Mouse (Mus musculus) cerebral cortex, adult 2 months (tissue): ENCODE measurements around the gene Eapp.

Experiments
- WGBS: fragments of 180-500 bp; shearing (Covaris S2); methylation state at CpG from one replicate; pipeline ENCODE4 v1.1.7; 2018; 5-methylcytosine and 5-hydroxymethylcytosine counted together

The Eapp gene

DNA sequence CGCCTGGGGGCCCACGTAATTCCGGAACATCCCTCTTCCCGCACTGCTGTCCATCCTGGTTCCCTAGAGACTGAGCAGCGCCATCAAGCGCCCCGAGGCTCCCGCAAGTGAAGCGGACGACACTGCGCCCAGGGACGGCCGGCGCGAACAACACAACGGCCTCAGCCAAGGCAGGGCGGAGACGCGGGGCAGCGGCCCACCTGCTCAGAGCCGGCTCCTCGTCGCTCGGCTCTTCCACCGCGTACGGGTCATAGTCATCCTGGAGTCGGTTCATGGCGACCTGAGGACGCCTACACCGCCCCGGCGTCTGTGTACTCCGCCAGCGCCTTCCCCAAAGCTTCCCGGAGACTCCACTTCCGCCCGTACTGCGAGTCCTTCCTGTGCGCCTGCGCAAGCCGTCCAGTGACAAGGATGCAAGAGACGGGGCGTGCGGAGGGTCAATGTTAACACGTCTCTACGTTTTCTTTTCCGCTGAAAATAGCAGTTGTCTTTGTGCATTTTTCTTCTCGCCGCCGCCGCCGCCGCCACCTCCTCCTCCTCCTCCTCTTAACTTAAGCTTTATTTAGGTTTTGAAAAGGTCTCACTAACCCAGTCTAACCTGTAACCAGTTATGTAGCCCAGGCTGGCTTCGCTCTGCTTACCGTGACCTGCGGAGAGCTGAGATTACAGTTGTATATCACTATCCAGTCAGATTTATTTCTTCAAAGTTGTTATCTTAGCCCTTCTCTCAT is at the start of gene Eapp:
Eapp (minus strand) TSS at position 387 of the 731 bp plus-strand sequence.
- WGBS, result under 1% methylated on average over 57 of the region's 57 CpGs

DNA sequence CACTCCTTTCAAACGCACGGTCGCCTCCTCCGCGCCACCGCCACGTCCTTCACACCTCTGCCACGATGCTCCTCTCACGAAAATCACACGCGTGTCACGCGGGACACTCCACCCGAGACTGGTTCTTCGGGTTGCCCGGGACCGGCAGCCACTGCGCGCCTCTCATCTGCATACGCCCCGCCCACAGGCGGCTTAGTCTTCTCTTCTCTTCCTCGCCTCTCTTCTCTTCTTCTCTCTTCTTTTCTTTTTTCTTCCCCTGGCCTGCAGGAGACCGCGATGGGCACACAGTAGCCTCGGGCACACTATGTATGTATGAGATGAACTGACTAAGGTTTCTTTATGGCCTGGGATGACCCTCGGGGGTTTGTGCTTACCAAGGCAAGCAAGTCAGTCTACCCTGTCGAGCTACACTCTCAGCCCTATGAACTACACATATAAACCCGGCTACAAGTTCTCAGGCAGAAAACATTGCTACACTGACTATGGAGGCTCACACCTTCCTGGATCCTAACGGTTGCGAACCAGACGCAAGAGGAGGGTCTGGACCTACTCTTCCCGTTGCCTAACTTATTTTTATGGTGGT is 43.1 kb upstream of the Eapp start:
- 0% methylated on average over 12 of the region's 33 CpGs for WGBS

DNA sequence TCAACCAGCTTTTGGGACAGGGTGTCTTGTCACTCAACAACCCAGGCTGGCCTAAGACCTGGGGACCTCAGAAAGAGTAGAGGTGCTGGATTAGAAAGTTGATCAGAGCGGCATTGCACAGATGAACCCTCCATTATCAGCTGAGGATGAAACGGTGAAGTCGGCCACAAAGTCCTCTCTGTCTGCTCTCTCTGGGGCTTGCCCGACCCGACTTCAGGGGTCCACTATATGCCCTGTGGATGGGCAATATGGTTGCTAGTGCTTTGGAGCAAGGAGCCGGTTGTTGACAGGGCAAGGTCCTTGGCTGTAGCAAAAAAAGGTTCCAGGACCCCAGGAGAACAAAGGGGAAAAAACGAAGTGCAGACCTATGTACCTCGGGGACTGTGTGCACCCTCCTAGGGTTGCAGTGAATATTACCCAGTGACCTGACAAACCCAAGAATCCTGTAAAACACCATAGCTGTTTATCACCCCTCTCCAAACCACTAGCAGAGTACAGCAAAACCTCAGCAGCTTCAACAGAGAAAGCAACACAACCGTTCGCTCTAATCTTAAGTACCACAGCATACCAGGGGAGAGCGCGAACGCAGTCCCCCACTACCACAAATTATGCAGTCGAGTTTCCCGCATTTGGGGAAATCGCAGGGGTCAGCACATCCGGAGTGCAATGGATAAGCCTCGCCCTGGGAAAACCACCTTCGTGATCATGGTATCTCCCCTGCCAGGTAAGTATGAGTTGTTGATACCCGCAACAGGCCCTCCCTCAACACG is 42.4 kb upstream of the Eapp start:
- no CpG with 5 or more reads among the region's 21 CpGs for WGBS

DNA sequence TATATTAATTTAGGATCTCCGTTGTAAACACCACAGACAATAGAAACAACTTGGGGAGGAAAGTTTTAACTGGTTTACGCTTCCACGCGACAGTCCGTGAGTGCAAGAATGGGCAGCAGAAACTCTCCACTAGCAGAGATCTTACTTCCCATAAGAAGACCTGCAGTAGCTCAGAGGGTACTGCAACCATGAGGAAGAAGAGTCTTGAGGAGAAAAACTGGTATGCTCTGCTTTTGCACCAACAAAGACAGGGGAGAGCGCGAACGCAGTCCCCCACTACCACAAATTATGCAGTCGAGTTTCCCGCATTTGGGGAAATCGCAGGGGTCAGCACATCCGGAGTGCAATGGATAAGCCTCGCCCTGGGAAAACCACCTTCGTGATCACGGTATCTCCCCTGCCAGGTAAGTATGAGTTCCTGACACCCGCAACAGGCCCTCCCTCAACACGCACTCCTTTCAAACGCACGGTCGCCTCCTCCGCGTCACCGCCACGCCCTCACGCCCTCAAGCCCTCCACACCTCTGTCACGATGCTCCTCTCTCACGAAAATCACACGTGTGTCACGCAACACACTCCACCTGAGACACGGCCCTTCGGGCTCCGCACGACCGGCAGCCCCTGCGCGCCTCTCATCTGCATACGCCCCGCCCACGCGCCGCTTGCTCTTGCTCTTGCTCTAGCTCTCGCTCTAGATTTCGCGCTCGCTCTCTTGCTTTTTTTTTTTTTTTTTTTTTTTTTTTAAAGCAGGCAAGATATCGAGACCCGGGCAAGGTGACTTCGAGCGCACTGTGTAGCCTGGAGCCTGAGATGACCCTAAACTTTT is 38.8 kb upstream of the Eapp start:
- WGBS, result 0% methylated on average over 8 of the region's 49 CpGs

DNA sequence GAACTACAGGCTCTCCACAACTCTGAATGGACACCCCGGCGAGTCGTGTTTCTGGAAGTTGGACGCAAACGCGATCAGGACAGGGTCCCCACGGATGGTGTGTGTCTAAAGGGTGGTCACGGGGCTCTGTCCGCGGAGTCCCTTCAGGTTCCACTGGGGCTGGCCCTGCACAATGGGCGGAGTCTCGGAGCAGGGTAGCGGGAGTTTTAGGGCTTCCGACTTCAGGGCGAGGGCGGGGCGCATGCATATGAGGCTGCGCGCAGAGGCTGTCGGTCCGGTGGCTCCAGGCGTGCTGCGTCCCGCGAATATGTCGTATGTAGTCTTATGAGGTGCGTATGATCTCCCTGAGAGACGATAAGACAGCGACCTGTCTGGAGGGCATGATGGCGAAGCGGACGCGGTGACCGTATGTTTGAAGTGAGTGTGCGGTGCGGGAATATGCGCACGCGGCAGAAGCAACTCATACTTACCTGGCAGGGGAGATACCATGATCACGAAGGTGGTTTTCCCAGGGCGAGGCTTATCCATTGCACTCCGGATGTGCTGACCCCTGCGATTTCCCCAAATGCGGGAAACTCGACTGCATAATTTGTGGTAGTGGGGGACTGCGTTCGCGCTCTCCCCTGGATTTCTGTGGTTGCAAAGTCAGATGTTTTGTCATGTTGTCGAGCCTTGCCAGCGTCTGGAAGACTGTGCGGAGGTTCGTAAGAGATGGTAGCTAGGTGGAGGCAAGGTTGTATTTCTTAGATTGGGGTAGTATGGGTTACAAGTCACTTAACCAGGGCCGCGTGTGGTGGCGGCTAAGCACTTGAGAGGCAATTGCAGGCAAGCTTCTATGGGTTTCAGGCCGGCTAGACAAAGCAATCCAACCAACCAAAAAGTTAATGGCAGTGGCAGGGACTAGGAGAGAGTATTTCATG is 33.7 kb upstream of the Eapp start:
- no CpG with 5 or more reads among the region's 56 CpGs for WGBS

DNA sequence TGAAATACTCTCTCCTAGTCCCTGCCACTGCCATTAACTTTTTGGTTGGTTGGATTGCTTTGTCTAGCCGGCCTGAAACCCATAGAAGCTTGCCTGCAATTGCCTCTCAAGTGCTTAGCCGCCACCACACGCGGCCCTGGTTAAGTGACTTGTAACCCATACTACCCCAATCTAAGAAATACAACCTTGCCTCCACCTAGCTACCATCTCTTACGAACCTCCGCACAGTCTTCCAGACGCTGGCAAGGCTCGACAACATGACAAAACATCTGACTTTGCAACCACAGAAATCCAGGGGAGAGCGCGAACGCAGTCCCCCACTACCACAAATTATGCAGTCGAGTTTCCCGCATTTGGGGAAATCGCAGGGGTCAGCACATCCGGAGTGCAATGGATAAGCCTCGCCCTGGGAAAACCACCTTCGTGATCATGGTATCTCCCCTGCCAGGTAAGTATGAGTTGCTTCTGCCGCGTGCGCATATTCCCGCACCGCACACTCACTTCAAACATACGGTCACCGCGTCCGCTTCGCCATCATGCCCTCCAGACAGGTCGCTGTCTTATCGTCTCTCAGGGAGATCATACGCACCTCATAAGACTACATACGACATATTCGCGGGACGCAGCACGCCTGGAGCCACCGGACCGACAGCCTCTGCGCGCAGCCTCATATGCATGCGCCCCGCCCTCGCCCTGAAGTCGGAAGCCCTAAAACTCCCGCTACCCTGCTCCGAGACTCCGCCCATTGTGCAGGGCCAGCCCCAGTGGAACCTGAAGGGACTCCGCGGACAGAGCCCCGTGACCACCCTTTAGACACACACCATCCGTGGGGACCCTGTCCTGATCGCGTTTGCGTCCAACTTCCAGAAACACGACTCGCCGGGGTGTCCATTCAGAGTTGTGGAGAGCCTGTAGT is 23.4 kb upstream of the Eapp start:
- WGBS, result no CpG with 5 or more reads among the region's 56 CpGs

DNA sequence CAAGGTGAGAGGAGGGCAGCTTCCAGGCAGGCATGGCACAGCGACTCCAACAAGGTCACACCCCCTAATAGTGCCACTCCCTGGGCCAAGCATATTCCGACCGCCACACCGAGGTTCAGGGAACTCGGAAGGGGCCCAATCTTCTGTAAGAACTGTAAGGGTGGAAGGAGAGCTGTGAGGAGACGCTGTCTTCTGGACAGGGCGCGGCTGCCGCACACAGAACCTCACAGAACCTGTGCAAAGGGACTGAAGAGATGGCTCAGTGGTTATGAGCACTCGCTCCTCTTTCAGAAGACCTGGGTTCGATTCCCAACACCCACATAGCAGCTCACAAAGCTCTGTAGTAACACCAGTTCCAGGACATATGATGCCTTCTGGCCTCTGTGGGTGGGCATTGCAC is 21.8 kb upstream of the Eapp start:
- WGBS, result 86% methylated on average over 9 of the region's 11 CpGs

DNA sequence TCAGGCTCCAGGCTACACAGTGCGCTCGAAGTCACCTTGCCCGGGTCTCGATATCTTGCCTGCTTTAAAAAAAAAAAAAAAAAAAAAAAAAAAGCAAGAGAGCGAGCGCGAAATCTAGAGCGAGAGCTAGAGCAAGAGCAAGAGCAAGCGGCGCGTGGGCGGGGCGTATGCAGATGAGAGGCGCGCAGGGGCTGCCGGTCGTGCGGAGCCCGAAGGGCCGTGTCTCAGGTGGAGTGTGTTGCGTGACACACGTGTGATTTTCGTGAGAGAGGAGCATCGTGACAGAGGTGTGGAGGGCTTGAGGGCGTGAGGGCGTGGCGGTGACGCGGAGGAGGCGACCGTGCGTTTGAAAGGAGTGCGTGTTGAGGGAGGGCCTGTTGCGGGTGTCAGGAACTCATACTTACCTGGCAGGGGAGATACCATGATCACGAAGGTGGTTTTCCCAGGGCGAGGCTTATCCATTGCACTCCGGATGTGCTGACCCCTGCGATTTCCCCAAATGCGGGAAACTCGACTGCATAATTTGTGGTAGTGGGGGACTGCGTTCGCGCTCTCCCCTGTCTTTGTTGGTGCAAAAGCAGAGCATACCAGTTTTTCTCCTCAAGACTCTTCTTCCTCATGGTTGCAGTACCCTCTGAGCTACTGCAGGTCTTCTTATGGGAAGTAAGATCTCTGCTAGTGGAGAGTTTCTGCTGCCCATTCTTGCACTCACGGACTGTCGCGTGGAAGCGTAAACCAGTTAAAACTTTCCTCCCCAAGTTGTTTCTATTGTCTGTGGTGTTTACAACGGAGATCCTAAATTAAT is 18.3 kb upstream of the Eapp start:
- WGBS, result 3% methylated on average over 8 of the region's 48 CpGs

DNA sequence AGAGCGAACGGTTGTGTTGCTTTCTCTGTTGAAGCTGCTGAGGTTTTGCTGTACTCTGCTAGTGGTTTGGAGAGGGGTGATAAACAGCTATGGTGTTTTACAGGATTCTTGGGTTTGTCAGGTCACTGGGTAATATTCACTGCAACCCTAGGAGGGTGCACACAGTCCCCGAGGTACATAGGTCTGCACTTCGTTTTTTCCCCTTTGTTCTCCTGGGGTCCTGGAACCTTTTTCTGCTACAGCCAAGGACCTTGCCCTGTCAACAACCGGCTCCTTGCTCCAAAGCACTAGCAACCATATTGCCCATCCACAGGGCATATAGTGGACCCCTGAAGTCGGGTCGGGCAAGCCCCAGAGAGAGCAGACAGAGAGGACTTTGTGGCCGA is 14.8 kb upstream of the Eapp start:
- WGBS, result 0% methylated on average over 4 of the region's 8 CpGs

DNA sequence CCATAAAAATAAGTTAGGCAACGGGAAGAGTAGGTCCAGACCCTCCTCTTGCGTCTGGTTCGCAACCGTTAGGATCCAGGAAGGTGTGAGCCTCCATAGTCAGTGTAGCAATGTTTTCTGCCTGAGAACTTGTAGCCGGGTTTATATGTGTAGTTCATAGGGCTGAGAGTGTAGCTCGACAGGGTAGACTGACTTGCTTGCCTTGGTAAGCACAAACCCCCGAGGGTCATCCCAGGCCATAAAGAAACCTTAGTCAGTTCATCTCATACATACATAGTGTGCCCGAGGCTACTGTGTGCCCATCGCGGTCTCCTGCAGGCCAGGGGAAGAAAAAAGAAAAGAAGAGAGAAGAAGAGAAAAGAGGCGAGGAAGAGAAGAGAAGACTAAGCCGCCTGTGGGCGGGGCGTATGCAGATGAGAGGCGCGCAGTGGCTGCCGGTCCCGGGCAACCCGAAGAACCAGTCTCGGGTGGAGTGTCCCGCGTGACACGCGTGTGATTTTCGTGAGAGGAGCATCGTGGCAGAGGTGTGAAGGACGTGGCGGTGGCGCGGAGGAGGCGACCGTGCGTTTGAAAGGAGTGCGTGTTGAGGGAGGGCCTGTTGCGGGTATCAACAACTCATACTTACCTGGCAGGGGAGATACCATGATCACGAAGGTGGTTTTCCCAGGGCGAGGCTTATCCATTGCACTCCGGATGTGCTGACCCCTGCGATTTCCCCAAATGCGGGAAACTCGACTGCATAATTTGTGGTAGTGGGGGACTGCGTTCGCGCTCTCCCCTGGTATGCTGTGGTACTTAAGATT is 14.2 kb upstream of the Eapp start:
- WGBS, result 0% methylated on average over 11 of the region's 44 CpGs

DNA sequence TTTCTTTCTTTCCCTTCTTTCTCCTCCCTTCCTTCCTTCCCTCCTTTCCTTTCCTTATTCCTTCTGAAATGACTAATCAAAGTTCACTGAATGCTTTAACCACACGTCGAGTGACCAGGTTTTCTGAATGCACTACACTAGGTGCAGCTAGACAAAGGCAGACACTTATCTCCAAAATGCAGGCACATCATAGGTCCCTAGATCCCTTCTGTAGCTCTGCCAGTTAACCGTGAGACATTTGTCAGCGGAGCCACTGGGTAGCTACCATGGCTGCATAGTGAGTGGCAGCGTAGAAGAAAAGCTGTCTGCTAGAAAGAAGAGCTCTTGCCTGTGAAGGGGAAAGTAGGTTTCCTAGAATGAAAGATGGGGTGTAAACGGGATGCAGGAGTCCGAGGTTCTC is 3.7 kb upstream of the Eapp start:
- 79% methylated on average over 7 of the region's 7 CpGs for WGBS

DNA sequence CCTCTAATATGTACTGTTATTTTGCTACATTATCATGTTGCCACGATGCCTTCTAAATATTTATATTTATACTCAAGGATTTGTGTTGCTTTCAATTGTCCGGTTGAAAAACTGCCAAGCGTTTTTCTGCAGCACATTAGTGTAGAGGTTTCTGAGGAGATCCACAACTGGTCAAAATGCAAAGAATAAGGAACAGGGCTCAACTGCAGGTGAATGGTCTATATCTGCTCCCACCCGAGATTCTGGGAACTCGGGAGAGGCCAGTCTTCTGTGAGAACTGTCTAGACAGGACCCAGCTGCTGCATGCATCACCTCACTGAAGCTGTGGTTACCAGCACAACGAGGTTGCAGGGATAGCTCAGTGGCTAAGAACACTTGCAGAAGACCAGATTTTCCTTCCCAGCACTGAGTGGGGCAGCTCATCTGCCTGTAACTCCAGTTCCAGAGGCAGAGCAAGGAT is 2.1 kb upstream of the Eapp start:
- WGBS, result 33% methylated on average over 6 of the region's 6 CpGs

DNA sequence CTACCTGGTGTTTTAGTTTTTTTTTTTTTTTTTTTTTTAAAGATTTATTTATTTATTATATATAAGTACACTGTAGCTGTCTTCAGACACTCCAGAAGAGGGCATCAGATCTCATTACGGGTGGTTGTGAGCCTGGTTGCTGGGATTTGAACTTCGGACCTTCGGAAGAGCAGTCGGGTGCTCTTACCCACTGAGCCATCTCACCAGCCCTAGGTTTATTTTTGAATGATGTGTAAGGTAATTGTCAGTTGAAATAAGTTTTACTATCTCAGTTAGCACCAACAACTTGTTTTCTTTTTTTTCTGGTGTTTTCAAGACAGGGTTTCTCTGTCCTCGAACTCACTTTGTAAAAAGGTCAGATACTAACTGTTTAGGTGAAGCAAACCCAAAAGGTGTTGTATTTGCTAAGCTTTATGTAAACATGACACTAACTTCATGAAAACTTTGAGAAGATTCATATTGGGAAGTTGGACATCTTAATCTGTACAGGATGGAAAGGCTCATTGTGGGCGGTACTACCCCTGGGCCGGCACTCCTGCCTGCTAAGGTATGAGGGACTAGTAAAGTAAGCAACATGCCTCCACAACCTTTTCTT is 1.4 kb upstream of the Eapp start:
- WGBS, result 3% methylated on average over 7 of the region's 7 CpGs

DNA sequence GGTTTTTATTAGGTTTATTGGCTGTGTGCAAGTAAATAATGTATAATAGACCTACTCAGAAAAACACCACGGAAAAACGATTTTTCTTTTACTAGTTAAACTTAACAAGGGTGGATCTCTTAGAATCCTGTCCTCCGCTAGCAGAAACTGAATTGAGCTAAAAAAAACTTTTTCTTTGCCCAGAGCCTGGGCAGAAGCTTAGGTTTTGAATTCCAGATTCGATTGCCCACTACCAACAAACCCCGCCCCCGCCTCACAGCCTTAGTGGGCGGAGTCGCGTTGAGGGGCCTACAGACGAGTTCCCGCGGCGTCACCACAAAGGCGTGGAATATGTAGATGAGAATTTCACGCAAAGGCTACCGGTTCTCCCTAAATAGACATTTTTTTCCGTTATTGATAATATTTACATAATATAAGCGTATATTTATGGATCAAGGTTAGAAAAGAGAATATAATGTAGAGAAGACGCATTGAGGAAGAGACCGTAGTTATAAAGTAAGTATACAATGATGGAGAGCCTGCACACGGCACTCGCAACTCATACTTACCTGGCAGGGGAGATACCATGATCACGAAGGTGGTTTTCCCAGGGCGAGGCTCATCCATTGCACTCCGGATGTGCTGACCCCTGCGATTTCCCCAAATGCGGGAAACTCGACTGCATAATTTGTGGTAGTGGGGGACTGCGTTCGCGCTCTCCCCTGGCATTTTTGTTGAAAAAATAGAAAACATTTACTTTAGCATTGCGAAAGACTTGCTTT is 725 bp upstream of the Eapp start:
- WGBS, result under 1% methylated on average over 32 of the region's 32 CpGs

DNA sequence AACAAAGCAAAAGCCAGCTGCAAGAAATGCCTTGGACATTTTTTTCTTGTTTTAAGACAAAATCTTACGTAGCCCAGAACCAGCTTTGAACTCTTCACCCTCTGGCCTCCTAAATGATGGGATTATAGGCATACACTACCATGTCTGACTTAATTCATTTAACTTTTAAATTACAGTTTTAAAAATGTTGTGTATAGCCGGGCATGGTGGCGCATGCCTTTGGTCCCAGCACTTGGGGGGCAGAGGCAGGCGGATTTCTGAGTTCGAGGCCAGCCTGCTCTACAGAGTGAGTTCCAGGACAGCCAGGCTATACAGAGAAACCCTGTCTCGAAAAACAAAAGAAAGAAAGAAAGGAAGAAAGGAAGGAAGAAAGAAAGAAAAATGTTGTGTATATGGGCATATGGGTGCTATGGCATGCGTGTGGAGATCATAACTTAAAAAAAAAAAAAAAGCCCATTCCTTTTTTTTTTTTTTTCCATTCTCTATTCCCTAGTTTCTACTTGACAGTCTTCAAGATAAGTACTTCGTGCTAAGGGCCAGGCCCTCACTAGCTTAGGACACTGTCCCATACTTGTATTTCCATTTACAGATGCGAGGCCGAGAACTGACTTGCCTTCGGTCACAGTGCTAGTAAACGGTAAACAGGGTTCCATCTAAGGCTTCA is 718 bp downstream of the Eapp start:
- WGBS, result 25% methylated on average over 12 of the region's 12 CpGs

DNA sequence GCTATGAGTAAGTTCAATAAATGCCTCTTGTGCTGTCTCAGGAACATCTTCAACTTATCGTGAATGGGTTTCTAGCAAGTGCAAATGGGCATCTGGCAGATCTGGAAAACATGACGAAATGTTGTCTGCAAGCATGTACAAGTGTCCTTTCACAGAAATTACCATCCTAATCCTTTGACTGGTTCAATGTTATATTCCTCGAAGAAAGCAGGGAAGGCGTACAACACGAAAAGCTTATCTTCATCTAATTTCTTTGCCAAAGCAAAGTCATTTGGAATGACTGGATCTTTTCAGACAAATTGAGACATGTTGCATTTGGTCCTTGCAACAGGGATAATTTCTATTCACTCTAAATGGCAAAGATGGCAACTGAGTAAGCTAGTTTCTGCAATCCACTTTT is 6.6 kb downstream of the Eapp start:
- 83% methylated on average over 5 of the region's 5 CpGs for WGBS
